Mouse (Mus musculus) limb, embryonic 14.5 days (tissue): ENCODE measurements around the gene Krtap3-3. TPM values are rescaled to one million over a fixed set of nuclear protein-coding genes. Genes with fewer than 3 reads are reported as not detected.
"Not testable (repeated sequence)": the region's sequence is repeated elsewhere in the genome, so short reads cannot be mapped to it uniquely, and the experiment has no call there.

ENCODE experiments used
- ATAC-seq: fragments of 200-750 bp; cut with Nextera tagmentation; 2 replicates; pipeline ENCODE4 v1.8.0; 2017; ENCODE audit warnings: low read depth, moderate number of reproducible peaks, moderate TSS enrichment; ENCODE audit not compliant: low FRiP score
- DNase-seq: peaks from one replicate; pipeline ENCODE4 v3.0.0-alpha.2; 2015; ENCODE audit warnings: low spot score
- H3K27ac ChIP-seq: fragments of 300-500 bp; sonication (generic); replicated peaks from 2 replicates; pipeline ENCODE4 v1.5.1; 2014; ENCODE audit warnings: low read depth, mild to moderate bottlenecking, low read length, moderate library complexity, mixed read lengths
- H3K27me3 ChIP-seq: fragments of 300-500 bp; sonication (generic); 2 replicates; pipeline ENCODE4 v1.6.1; 2014; ENCODE audit warnings: low read length, mixed read lengths; ENCODE audit not compliant: control insufficient read depth, insufficient read depth
- H3K36me3 ChIP-seq: fragments of 300-500 bp; sonication (generic); 2 replicates; pipeline ENCODE4 v1.6.1; 2014; ENCODE audit warnings: mild to moderate bottlenecking, low read length, moderate library complexity, mixed read lengths; ENCODE audit not compliant: control insufficient read depth, insufficient read depth
- H3K4me1 ChIP-seq: fragments of 300-500 bp; sonication (generic); 2 replicates; pipeline ENCODE4 v1.6.1; 2014; ENCODE audit warnings: antibody characterized with exemption, low read length, mixed read lengths; ENCODE audit not compliant: control insufficient read depth, insufficient read depth
- H3K4me2 ChIP-seq: fragments of 300-500 bp; sonication (generic); replicated peaks from 2 replicates; pipeline ENCODE4 v1.6.1; 2014; ENCODE audit warnings: low read depth, mild to moderate bottlenecking, low read length, moderate library complexity; ENCODE audit not compliant: severe bottlenecking
- H3K4me3 ChIP-seq: fragments of 300-500 bp; sonication (generic); replicated peaks from 2 replicates; pipeline ENCODE4 v1.5.1; 2014; ENCODE audit warnings: low read length
- H3K9ac ChIP-seq: fragments of 300-500 bp; sonication (generic); 2 replicates; pipeline ENCODE4 v1.6.1; 2014; ENCODE audit warnings: mild to moderate bottlenecking, low read depth, low read length, moderate library complexity; ENCODE audit not compliant: severe bottlenecking
- H3K9me3 ChIP-seq: fragments of 300-500 bp; sonication (generic); 2 replicates; pipeline ENCODE4 v1.6.1; 2016; ENCODE audit warnings: low read length; ENCODE audit not compliant: control insufficient read depth
- POLR2A ChIP-seq: fragments of 200-500 bp; IDR thresholded peaks from 2 replicates; pipeline ENCODE4 v1.8.0; 2012; ENCODE audit warnings: inconsistent platforms, mild to moderate bottlenecking, moderate library complexity, borderline replicate concordance; ENCODE audit not compliant: insufficient read depth, insufficient read length; ENCODE audit errors: extremely low read depth
- WGBS: fragments of 180-500 bp; shearing (Covaris S2); extraction: QIAGEN DNeasy Blood & Tissue Kit; methylation state at CpG from one replicate; pipeline ENCODE4 v1.1.7; 2014; 5-methylcytosine and 5-hydroxymethylcytosine counted together
- polyA plus RNA-seq, 2 experiments: library from polyadenylated mRNA; depleted of rRNA in 1 of 2; stranded (reverse) in 1 of 2; unstranded in 1 of 2; fragments of >200 nt; fragmentation: Nextera tagmentation in 1 of 2; extraction: Ambion mirVana in 1 of 2; gene quantifications; 2 replicates each; pipeline versions ENCODE4 v1.2.1 to v1.2.3; 2012 to 2014

The Krtap3-3 gene
- 0.09 TPM in 1 of 2 replicates, not detected in the other for polyA plus RNA-seq (2012; rRNA removed)
- polyA plus RNA-seq (2014; fragmentation: Nextera tagmentation; extraction: Ambion mirVana): not detected in 2 replicates

- Histone ChIP-seq H3K36me3 (no peaks in the 10 kb centered on the region), H3K4me3 (no peak within 1 kb of the TSS), H3K4me2 (no peak within 1 kb of the TSS), H3K4me1 (no peaks in the 10 kb centered on the region), H3K27me3 (no peaks in the 10 kb centered on the region), H3K9me3 (no peaks in the 10 kb centered on the region), H3K9ac (no peak within 1 kb of the TSS), H3K27ac (no peak within 1 kb of the TSS)
- DNase-seq (no peak), ATAC-seq (no peak)
- 46% methylated on average over 4 of the region's 4 CpGs for WGBS
- no peak for TF ChIP-seq POLR2A
These were observed at the start of gene Krtap3-3 for GRCm38 (mm10) chr11:99550765-99551164. TSS of gene Krtap3-3 (minus strand) at chr11:99550865.

DNA sequence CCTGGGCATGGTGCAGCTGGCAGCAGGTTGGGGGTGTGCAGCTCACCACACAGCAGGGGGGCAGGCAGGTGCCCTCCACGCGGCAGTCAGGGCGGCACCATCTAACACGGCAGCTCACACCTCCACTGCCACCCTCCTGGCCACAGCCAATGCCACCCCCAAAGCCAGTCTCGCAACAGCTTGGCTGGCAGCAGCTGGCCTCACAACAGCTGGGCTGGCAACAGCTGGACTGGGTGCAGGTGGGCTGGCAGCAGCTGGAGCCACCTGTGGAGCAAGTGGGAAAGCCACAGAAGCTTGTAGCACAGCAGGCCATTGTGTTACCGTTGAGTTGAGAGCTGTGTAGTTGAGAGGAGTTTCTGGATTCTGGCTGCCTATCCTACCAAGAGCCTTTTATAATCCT lies 47.1 kb upstream of the Krtap3-3 start, which contains the start of gene Krtap9-3:
TSS of gene Krtap9-3 (minus strand) at position 364 of the 400 bp plus-strand sequence.
- WGBS: 65% methylated on average over 5 of the region's 6 CpGs
- H3K4me3 ChIP-seq, H3K4me2 ChIP-seq, H3K27me3 ChIP-seq, H3K27ac ChIP-seq, DNase-seq, ATAC-seq, H3K9me3 ChIP-seq, H3K36me3 ChIP-seq, H3K4me1 ChIP-seq, H3K9ac ChIP-seq: not testable (repeated sequence)

- ATAC-seq (no peak), DNase-seq (no peak)
- WGBS: 46% methylated on average over 3 of the region's 6 CpGs
- H3K4me3 ChIP-seq: no peak within 1 kb of the TSS
- no peaks in the 10 kb centered on the region for H3K4me1 ChIP-seq
- no peaks in the 10 kb centered on the region for H3K9me3 ChIP-seq
- H3K9ac ChIP-seq: no peak within 1 kb of the TSS
- H3K36me3 ChIP-seq: no peaks in the 10 kb centered on the region
- TF ChIP-seq POLR2A: no peak
- H3K4me2 ChIP-seq: no peak within 1 kb of the TSS
- no peaks in the 10 kb centered on the region for H3K27me3 ChIP-seq
- no peak within 1 kb of the TSS for H3K27ac ChIP-seq
These were observed 40.3 kb upstream of the Krtap3-3 start, which contains the start of gene Krtap1-3 for GRCm38 (mm10) chr11:99590981-99591380. TSS of gene Krtap1-3 (minus strand) at chr11:99591339.

DNA sequence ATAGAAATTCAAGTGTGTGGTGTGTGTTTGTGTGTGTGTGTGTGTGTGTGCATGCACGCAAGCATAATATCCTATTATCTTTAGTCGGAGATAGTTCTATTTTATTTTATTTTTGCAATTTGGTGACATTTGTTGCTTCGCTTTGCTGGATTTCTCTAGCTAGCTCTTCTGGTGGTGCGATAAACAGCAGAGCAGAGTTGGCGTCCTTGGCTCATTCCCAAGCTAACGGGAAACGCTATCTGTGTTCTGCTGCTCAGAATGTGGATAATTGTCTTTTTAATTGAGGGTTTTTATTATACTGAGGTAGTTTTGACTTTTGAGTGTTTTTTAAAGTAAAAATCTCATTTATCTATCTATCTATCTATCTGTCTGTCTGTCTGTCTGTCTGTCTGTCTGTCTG lies 34.4 kb upstream of the Krtap3-3 start:
- Histone ChIP-seq H3K9ac (no peak overlapping the region), H3K9me3 (no peaks in the 10 kb centered on the region), H3K27ac (no peak overlapping the region), H3K27me3 (no peaks in the 10 kb centered on the region), H3K4me2 (no peak overlapping the region), H3K36me3 (no peaks in the 10 kb centered on the region), H3K4me1 (no peaks in the 10 kb centered on the region), H3K4me3 (no peak overlapping the region)
- 90% methylated on average over 7 of the region's 7 CpGs for WGBS
- TF ChIP-seq POLR2A: no peak
- DNase-seq: no peak
- no peak for ATAC-seq

GRCm38 (mm10) chr11:99583245-99583704 lies 32.6 kb upstream of the Krtap3-3 start, which contains the start of gene Krtap1-4:
TSS of gene Krtap1-4 (minus strand) at chr11:99583654.
- no peak for TF ChIP-seq POLR2A
- WGBS: 65% methylated on average over 5 of the region's 5 CpGs
- no peak within 1 kb of the TSS for H3K4me2 ChIP-seq
- H3K9me3 ChIP-seq: no peaks in the 10 kb centered on the region
- no peaks in the 10 kb centered on the region for H3K4me1 ChIP-seq
- ATAC-seq (no peak), DNase-seq (no peak)
- H3K4me3 ChIP-seq: no peak within 1 kb of the TSS
- no peaks in the 10 kb centered on the region for H3K36me3 ChIP-seq
- no peaks in the 10 kb centered on the region for H3K27me3 ChIP-seq
- no peak within 1 kb of the TSS for H3K27ac ChIP-seq
- no peak within 1 kb of the TSS for H3K9ac ChIP-seq
